Mouse (Mus musculus) cerebellum, adult 2 months (tissue): Measurements from ENCODE around the gene Selenoi.

Experiments
- CTCF ChIP-seq: fragments of 200-500 bp; IDR thresholded peaks from 2 replicates; pipeline ENCODE4 v1.5.1; 2011; ENCODE audit warnings: low read depth, mild to moderate bottlenecking, control low read depth, low read length, moderate library complexity, borderline replicate concordance; ENCODE audit not compliant: insufficient read depth
- POLR2A ChIP-seq: fragments of 200-500 bp; IDR thresholded peaks from 2 replicates; pipeline ENCODE4 v1.6.1; 2011; ENCODE audit warnings: low read length, control low read depth, borderline replicate concordance; ENCODE audit not compliant: insufficient read depth

DNA sequence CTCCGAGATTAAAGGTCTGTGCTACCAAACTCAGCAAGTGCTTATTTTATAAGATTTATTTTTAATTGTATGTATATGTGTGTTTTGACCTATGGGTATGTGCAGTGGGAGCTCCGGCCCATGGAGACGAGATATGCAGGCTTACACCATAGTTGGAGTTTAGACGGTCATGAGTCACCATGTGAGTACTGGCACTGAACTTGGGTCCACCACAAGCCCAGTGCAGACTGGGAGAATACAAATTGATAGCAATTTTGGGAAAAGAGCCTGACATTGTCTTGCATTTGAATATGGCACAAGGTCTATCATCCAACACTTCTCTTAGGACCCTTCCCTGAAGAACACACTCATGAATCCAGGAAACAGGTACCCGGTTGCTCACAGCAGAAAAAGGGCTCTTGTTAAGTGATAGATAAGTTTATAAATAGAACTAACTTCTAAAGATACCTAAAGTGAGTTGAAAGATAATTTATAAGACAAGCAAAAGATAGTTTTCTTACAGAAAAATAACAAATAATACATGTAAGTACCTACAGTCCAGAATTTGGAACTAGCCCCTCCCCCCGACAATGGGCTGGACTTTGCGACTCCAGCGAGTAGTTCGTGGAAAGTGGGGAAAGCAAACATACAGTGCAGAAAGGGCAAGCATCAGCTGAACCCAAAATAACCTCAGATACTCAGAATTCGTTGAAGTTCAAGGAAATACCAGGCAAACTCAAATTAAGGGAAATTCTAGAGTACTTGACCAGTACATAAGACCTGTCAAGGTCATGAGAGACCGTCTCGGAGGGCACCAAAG is 44.5 kb upstream of the Selenoi start:
- TF ChIP-seq CTCF = no peak
- TF ChIP-seq POLR2A = no peak
